Mouse (Mus musculus) hindbrain, embryonic 10.5 days (tissue): ENCODE measurements around the gene Trex1. TPM values are rescaled to one million over a fixed set of nuclear protein-coding genes. Genes with fewer than 3 reads are reported as not detected.
A peak's percentile ranks its signal among the peaks of the same experiment; 100 is the strongest.

Experiments
- DNase-seq: peaks from one replicate; pipeline ENCODE4 v3.0.0-alpha.2; 2017; ENCODE audit warnings: low spot score
- H3K27ac ChIP-seq: fragments of 300-500 bp; sonication (generic); 2 replicates; pipeline ENCODE4 v1.5.1; 2016; ENCODE audit warnings: mild to moderate bottlenecking, moderate library complexity
- H3K27me3 ChIP-seq: fragments of 300-500 bp; sonication (generic); 2 replicates; pipeline ENCODE4 v1.6.1; 2016; ENCODE audit warnings: mild to moderate bottlenecking; ENCODE audit not compliant: poor library complexity, insufficient read depth, severe bottlenecking
- H3K36me3 ChIP-seq: fragments of 300-500 bp; sonication (generic); 2 replicates; pipeline ENCODE4 v1.6.1; 2016; ENCODE audit warnings: mild to moderate bottlenecking, moderate library complexity
- H3K4me1 ChIP-seq: fragments of 300-500 bp; sonication (generic); replicated peaks from 2 replicates; pipeline ENCODE4 v1.6.1; 2016; ENCODE audit warnings: mild to moderate bottlenecking
- H3K4me3 ChIP-seq: fragments of 300-500 bp; sonication (generic); 2 replicates; pipeline ENCODE4 v1.5.1; 2016; ENCODE audit warnings: mild to moderate bottlenecking, moderate library complexity
- H3K9me3 ChIP-seq: fragments of 300-500 bp; sonication (generic); 2 replicates; pipeline ENCODE4 v1.6.1; 2016; ENCODE audit warnings: mild to moderate bottlenecking, moderate library complexity
- WGBS: fragments of 180-500 bp; shearing (Covaris S2); methylation state at CpG from one replicate; pipeline ENCODE4 v1.1.7; 2016; 5-methylcytosine and 5-hydroxymethylcytosine counted together
- polyA plus RNA-seq: library from polyadenylated mRNA; unstranded; fragments of >200 nt; fragmentation: Nextera tagmentation; extraction: Ambion mirVana; gene quantifications from 2 replicates; pipeline ENCODE4 v1.2.1, GENCODE M21; 2016

Trex1 gene
- polyA plus RNA-seq, 1 experiment from 2014 or later, result 11.3 TPM

DNA sequence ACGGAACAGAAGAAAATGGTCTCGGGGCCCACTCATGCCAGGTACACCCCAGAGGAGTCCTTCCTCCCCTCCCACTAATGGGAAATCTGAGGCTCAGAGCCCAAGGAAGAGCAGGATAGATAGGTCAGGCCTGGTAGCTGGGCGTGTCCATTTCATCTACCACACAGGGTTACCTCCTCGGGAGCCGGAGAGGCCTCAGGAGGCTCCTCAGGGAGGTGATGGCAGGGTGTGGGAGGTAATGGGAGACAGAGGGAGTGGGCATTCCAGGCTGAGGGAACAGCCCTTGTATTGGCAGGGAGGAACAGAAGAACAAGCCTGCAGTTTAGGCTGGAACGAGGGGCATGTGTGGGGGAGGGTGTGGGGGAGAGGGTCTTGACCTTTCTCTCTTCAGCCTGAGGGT is 37.3 kb upstream of the Trex1 start:
- peaks cover 65% of the 10 kb centered on the region for H3K4me1 ChIP-seq
- peak overlapping the region; percentile 98 for H3K27ac ChIP-seq

GRCm38 (mm10) chr9:109096251-109096661 is 36.7 kb upstream of the Trex1 start:
- DNase-seq, result peak; percentile 50
- Histone ChIP-seq H3K4me1 (peaks cover 67% of the 10 kb centered on the region), H3K4me3 (peak overlapping the region; percentile 83), H3K27me3 (peaks cover 8% of the 10 kb centered on the region), H3K9me3 (no peaks in the 10 kb centered on the region), H3K36me3 (peaks cover 53% of the 10 kb centered on the region), H3K27ac (peak overlapping the region; percentile 98)
- 23% methylated on average over 9 of the region's 9 CpGs for WGBS

More for the DNA sequence above, 37.3 kb upstream of the Trex1 start:
- Histone ChIP-seq H3K27me3 (peaks cover 2% of the 10 kb centered on the region), H3K9me3 (no peaks in the 10 kb centered on the region), H3K4me3 (peak overlapping the region; percentile 83), H3K36me3 (peaks cover 53% of the 10 kb centered on the region)
- WGBS, result 20% methylated on average over 6 of the region's 6 CpGs
- no peak for DNase-seq

DNA sequence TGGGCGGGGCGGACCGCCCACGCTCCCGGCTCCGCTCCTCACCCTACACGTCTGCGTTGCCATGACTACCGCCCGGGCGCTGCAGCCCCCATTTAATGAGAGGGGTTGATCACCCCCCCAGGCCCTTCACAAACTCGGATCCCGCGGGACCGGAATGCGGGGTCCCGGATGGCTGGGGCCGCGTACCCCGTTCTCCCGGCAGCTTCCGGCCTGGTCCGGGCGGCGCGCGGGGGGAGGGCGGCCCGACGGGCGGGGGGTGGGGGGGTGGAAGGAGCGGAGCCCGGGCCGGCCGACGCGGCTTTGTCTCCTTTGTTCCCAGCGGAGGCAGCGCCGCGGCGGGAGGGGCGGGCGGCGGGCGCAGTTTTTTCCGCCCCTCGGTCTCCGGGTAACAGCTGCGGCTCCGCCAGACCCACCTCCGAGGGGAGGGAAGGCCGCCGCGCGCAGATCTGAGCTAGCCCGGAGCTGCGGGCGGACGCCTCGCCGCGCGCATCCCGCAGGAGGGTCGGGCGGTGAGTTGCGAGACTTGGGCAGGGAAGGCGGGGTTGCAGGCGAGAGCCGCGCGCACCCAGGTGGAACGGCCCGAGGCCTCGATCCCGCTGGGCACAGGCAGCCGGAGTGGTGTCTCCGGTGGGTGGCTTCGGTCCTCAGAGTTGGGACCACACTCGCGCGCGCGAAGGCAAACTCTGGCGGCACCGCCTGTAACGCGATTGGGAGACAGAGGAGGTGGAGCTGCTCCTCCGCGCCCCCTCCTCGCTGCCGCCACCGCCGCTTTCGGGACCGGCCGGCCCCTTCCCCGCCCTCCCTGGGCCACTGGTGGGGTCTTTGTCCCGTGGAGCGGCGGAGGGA is 35.8 kb upstream of the Trex1 start, which contains the start of gene Plxnb1:
Gene Plxnb1, plus strand, starts transcription at position 253 of the 846 bp plus-strand sequence.
- Histone ChIP-seq H3K4me3 (peak within 1 kb of the TSS; percentile 83), H3K9me3 (no peaks in the 10 kb centered on the region), H3K36me3 (peaks cover 53% of the 10 kb centered on the region), H3K27me3 (peaks cover 17% of the 10 kb centered on the region), H3K4me1 (peaks cover 72% of the 10 kb centered on the region), H3K27ac (peak within 1 kb of the TSS; percentile 98)
- DNase-seq, result peak; percentile 87
- WGBS, result under 1% methylated on average over 102 of the region's 102 CpGs

- H3K4me3 ChIP-seq, result peak overlapping the region; percentile 83
- peak overlapping the region; percentile 98 for H3K27ac ChIP-seq
- H3K36me3 ChIP-seq, result peaks cover 53% of the 10 kb centered on the region
- no peaks in the 10 kb centered on the region for H3K9me3 ChIP-seq
- 1% methylated on average over 21 of the region's 21 CpGs for WGBS
- H3K4me1 ChIP-seq, result peaks cover 77% of the 10 kb centered on the region
- DNase-seq, result peak; percentile 66
- peaks cover 17% of the 10 kb centered on the region for H3K27me3 ChIP-seq
Observed at GRCm38 (mm10) chr9:109094553-109095136, 35.1 kb upstream of the Trex1 start.

DNA sequence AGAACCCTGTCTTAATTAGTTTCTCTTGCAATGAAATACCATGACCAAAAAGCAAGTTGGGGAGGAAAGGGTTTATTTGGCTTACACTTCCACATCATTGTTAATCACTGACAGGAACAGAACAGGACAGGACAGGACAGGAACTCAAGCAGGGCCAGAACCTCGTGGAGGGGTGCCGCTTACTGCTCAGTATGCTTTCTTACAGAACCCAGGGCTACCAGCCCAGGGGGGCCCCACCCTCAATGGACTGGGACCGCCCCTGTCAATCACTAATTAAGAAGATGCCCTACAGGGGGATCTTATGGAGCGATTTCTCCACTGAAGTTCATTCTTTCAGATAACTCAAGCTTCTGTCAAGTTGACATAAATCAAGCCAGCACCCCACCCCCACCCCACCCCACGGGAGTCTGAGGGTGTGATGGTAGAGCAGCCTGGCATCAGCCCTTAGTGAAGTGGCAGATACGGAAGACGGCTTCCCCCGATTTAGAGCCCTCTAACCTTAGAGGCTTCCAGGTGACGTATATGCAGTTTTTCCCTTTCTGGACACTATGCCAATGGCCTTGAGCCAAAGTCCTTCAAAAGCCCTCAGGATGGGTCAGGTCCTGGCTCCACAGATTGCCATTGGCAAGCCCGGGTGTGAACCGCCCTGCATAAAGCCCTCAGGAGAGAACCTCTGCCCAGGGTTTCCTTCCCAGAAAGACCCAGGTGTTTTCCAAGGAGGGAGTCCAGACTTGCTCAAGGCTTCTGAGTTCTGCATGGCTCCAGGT is 34.4 kb upstream of the Trex1 start:
- Histone ChIP-seq H3K4me1 (peaks cover 70% of the 10 kb centered on the region), H3K4me3 (peak overlapping the region; percentile 83)
- 12% methylated on average over 11 of the region's 11 CpGs for WGBS

DNA sequence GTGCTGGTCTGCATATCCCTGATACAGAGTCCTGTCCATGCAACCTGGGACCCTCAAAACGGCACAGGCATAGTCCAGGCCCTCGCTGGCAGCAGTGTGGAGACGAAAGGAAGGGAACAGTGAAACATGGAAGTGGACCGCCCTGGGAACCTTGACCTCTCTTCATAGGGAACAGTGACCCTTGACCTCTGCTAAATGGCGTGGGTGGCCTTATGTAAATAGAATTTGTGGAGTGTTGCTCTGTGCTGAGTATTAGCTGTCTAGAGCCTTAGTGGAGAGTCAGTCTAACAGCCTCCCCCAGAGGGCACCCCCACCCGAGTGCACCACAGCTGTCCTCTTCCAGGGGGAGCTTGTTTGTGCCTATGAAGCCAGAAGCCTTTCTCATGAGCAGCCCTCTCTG is 33.3 kb upstream of the Trex1 start:
- 17% methylated on average over 6 of the region's 6 CpGs for WGBS

More for the DNA sequence above, 34.4 kb upstream of the Trex1 start:
- Histone ChIP-seq H3K27ac (peak overlapping the region; percentile 98), H3K9me3 (no peaks in the 10 kb centered on the region), H3K27me3 (peaks cover 17% of the 10 kb centered on the region), H3K36me3 (peaks cover 53% of the 10 kb centered on the region)
- DNase-seq, result no peak

DNA sequence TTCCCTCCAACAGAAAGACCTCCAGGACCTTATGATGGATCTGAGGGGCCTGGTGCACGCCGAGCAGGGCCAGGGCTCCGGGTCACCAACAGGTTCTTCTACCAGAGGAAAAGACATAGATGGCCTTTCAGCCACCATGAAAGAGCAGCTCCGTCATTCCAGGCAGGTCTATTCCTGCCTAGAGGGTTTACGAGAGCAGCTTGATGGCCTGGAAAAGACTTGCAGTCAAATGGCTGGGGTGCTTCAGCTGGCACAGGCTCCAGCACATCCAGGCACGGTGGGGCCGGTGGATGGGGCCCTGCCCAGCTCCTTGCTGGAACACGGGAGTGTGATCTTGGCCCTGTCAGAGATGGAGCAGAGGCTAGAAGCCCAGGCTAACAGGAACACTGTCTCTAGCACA is 32.3 kb upstream of the Trex1 start:
- no peaks in the 10 kb centered on the region for H3K9me3 ChIP-seq
- no peak for DNase-seq
- peaks cover 44% of the 10 kb centered on the region for H3K36me3 ChIP-seq
- H3K4me3 ChIP-seq, result no peak overlapping the region
- H3K4me1 ChIP-seq, result peaks cover 62% of the 10 kb centered on the region
- no peak overlapping the region for H3K27ac ChIP-seq
- WGBS, result 93% methylated on average over 8 of the region's 8 CpGs
- peaks cover 17% of the 10 kb centered on the region for H3K27me3 ChIP-seq

More for the DNA sequence above, 33.3 kb upstream of the Trex1 start:
- Histone ChIP-seq H3K9me3 (no peaks in the 10 kb centered on the region), H3K4me1 (peaks cover 67% of the 10 kb centered on the region), H3K36me3 (peaks cover 45% of the 10 kb centered on the region), H3K27me3 (peaks cover 17% of the 10 kb centered on the region), H3K4me3 (no peak overlapping the region), H3K27ac (peak overlapping the region; percentile 26; the same call in 1 of the 2 replicates)
- DNase-seq, result peak; percentile 33

DNA sequence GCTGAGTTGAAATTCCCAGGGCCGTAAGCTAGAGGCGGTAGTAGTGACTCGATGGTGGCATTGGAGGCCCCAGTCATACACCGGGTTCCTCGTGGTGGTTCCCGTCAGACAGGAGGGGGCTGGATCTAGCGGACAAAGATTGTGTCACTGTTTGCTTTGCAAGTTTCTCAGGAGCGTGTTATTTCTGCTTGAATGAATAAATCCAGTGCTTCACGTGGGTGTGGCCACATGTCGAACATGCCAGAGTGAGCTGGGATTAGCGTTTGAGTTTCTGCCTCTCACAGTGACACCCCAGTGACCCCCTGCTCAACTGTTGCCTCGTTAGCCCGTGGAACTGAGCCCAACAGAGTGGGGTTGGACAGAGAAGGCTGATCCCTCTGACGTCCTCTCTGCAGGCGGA is 30.9 kb upstream of the Trex1 start:
- H3K4me3 ChIP-seq, result no peak overlapping the region
- no peak overlapping the region for H3K27ac ChIP-seq
- 76% methylated on average over 15 of the region's 15 CpGs for WGBS
- no peaks in the 10 kb centered on the region for H3K9me3 ChIP-seq
- DNase-seq, result no peak
- peaks cover 44% of the 10 kb centered on the region for H3K36me3 ChIP-seq
- peaks cover 17% of the 10 kb centered on the region for H3K27me3 ChIP-seq
- H3K4me1 ChIP-seq, result peaks cover 55% of the 10 kb centered on the region

GRCm38 (mm10) chr9:109087987-109088386 is 28.5 kb upstream of the Trex1 start:
- H3K9me3 ChIP-seq, result no peaks in the 10 kb centered on the region
- WGBS, result 15% methylated on average over 5 of the region's 5 CpGs
- no peak overlapping the region for H3K27ac ChIP-seq
- peaks cover 42% of the 10 kb centered on the region for H3K4me1 ChIP-seq
- peaks cover 41% of the 10 kb centered on the region for H3K36me3 ChIP-seq
- peak; percentile 18 for DNase-seq
- no peak overlapping the region for H3K4me3 ChIP-seq
- H3K27me3 ChIP-seq, result peaks cover 17% of the 10 kb centered on the region

GRCm38 (mm10) chr9:109084922-109085321 is 25.4 kb upstream of the Trex1 start:
- H3K27ac ChIP-seq, result no peak overlapping the region
- 22% methylated on average over 2 of the region's 2 CpGs for WGBS
- peaks cover 42% of the 10 kb centered on the region for H3K4me1 ChIP-seq
- H3K27me3 ChIP-seq, result no peaks in the 10 kb centered on the region; the same call in 1 of the 2 replicates
- DNase-seq, result no peak
- no peak overlapping the region for H3K4me3 ChIP-seq
- peaks cover 23% of the 10 kb centered on the region for H3K36me3 ChIP-seq
- H3K9me3 ChIP-seq, result no peaks in the 10 kb centered on the region

DNA sequence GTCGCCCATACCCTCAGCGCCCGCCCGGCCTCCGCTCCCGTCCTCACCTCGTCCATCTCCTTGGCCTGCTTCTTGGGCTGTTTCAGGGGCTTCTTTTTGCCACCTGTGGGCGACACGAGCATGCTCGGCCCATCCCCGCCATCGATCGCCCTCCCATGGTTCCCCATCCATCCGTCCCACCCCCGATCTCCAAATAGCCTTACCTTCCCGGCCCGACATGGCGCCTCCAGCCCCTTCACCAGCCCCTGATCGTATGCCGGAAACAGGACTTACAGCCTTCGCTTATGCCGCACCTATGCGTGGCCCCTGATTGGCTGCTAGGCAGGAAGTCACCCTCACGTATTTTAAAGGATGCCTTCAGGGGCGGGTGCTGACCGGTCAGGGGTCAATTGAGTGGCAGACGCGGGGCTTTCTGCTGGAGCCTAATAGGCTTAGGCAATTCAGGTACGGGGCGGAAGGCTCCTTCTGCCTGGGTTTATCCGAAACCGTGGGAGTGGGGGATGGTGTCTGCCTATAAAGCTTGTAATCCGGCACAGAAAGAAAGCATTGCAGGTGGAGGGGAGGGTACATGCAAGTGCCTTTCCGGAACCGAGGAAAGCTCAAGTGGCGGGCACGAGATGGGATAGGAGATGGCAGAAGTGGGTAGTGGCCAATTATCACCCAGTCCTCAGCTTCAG is 22.7 kb upstream of the Trex1 start, which contains the start of the genes Ccdc51 and Tma7:
Gene Ccdc51, plus strand, starts transcription at position 370 of the 677 bp plus-strand sequence.
Gene Tma7, minus strand, starts transcription at position 464 of the 677 bp plus-strand sequence.
- H3K4me3 ChIP-seq, result peak within 1 kb of the TSS; percentile 92
- peaks cover 28% of the 10 kb centered on the region for H3K4me1 ChIP-seq
- peak; percentile 91 for DNase-seq
- H3K36me3 ChIP-seq, result peaks cover 28% of the 10 kb centered on the region
- no peaks in the 10 kb centered on the region for H3K27me3 ChIP-seq
- no peaks in the 10 kb centered on the region for H3K9me3 ChIP-seq
- H3K27ac ChIP-seq, result peak within 1 kb of the TSS; percentile 94
- 1% methylated on average over 37 of the region's 37 CpGs for WGBS

DNA sequence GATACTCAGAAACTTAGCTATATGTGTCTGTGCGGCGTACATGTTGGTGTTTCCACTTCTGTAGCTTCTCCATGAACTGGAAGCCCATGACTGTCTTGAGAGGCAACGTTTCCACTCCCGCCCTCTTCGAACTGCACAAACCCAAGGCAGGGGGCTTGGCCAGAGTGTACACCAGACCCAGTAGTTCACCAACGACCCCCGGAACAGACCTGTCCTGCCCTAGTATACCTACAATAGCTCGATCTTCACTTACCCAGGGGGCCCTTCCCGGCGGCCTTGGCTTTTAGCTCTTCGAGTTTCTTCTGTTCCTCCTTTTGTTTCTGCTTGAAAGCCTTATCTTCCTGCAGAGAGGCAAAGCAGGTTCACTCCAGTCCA is 22.2 kb upstream of the Trex1 start:
- Histone ChIP-seq H3K27ac (peak overlapping the region; percentile 94), H3K36me3 (peaks cover 28% of the 10 kb centered on the region), H3K4me1 (peaks cover 28% of the 10 kb centered on the region), H3K4me3 (peak overlapping the region; percentile 92), H3K9me3 (no peaks in the 10 kb centered on the region), H3K27me3 (no peaks in the 10 kb centered on the region)
- no peak for DNase-seq
- 5% methylated on average over 11 of the region's 11 CpGs for WGBS
